Mouse (Mus musculus): ENCODE measurements around the gene Zfp78.
"Not testable (repeated sequence)": the region's sequence is repeated elsewhere in the genome, so short reads cannot be mapped to it uniquely, and the experiment has no call there.

The Zfp78 gene

GRCm38 (mm10) chr7:6363047-6363488, at the start of gene Zfp78:
Gene Zfp78 (plus strand): TSS chr7:6363280.
- DNase-seq, result peak; percentile 87

DNA sequence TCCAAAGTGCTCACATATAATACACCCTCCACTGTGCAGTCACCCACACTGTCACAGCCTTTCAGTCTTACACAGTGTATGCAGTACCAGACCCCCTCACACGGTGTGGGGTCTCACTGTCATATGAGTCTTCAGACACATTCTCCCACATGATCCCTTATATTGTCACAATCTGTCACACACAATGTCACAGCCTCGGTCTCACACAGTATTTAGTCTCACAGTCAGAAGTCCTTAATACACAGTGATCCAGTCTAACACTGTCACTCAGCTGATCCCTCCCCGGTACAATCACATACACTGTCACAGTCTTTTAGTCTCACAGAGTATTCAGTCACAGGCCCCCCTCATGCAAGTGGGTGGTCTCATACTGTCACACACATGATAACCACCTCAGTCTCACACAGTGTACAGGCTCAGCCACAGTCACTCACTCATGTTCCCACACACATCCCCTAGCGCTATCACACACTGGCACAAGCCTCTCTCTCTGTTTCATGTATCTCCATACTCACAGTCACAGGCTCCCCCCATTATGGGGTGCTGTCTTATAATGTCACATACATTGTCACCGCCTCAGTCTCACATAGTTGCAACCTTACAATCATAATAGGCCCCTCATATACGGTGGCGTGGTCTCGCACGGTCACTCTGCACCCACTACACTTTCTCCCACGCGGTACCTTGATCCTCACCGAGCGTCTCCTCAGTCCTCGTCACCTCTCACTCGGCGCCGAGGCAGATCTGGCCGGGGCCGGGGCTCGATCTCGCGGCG, 32.4 kb upstream of the Zfp78 start:
- DNase-seq, result peak; percentile 15

DNA sequence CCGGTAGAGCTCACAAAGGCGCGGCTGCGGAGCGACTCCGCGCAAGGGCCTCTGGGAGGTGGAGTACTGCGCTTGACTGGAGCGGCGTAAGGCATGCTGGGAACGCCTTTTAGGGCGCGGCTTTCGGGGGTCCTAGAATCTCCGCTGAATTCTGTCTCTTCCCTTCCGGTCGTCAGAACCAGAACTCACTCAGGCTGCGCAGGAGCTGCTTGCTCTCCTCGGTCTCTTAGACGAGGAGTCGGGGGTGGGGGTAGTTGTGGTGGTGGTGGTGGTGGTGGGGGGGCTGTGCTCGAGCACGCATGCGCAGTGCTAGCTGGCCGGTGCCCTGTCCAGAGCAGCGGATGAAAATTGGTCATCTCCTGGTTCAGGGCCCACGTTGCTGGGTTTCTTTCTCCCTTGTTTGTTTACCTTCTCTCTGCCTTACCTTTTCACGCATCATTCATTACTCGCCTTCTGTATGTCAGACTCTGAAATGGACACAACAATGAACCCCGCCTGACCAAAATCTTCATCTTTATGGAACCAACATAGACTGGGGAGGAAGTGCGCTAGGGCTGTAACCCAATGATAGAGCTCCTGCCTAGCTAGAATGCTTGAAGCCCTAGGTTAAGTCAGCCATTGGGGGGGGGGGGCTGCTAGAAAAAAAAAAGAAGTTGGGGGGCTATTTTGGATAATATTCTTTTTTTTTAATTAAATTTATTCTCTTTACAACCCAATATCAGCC, 31.7 kb upstream of the Zfp78 start, which contains the start of gene Zfp583:
TSS of gene Zfp583 (minus strand) at position 53 of the 724 bp plus-strand sequence.
- DNase-seq, result peak; percentile 89

GRCm38 (mm10) chr7:6339865-6340264, 23.2 kb upstream of the Zfp78 start:
- no peak for DNase-seq

DNA sequence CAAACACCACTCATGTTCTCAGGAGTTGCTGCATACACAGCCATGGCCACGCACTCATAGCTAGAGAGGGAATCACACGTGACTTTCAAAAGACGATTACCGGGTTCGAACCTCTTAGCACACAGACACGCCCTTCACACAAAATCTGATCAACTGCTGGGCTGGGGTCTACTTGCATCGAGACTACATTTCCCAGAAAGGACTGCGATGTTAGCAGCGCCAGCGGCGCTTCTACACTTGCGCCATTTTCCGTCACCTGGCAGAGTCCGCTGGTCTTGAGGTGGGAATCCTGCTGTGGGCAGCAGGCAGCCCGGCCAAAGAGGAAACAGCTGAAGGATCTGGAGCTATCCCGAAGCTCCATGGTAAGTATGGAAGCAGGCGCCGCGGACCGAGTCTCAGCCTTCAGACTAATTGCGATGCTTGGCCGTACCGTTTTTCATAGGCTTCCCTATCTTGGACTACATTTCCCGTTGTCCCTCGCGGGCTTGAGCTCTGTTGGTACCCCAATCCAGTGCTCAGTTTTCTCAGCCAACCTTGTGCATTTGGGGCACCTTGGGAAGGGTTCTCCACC, 19.5 kb upstream of the Zfp78 start, which contains the start of gene Gm3854:
TSS of gene Gm3854 (plus strand) at position 259 of the 571 bp plus-strand sequence.
- peak; percentile 87 for DNase-seq

DNA sequence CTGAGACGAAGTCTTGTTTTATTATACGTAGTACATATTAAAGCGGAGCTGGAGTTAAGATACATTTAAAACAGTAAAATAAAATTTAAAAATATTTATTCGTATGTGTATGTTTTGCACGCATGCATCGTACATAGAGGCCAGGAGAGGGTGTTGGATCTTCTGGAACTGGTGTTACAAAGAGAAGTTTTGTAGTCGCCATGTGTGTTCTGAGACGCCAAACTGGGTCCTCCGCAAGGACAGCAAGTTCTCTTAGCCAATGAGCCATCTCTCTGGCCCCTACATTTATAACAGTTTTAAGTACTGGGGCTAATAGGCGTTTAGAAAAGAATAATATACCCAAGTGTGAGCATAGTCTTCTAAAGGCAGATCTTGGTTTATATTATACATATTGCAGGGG, 19.0 kb upstream of the Zfp78 start:
- no peak for DNase-seq

GRCm38 (mm10) chr7:6358121-6358520, 5.0 kb upstream of the Zfp78 start:
- DNase-seq, result no peak

DNA sequence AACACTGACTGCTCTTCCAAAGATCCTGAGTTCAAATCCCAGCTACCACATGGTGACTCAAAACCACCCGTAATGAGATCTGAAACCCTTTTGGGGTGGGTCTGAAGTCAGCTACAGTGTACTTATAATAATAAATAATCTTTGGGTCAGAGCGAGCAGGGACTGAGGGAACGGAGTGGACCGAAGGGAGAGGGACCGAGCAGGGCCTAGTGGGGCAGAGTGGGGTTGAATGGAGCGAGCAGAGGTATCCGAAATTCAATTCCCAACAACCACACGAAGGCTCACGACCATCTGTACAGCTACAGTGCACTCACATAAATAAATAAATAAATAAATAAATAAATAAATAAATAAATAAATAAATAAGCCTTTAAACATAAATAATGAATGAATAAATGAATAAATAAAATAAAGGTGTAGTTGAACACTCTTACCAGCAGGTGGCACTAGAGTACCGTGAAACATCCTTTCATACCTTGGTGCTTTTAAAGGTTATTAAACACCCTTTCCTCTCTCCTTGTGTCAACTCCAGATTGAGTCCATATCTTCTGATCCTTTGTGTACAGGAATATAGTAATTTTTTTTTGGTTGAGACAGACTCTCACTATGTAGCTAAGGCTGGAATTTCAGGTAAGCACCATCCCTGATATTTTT, 4.0 kb upstream of the Zfp78 start:
- DNase-seq, result no peak

GRCm38 (mm10) chr7:6360477-6361060, 2.5 kb upstream of the Zfp78 start:
- no peak for DNase-seq

DNA sequence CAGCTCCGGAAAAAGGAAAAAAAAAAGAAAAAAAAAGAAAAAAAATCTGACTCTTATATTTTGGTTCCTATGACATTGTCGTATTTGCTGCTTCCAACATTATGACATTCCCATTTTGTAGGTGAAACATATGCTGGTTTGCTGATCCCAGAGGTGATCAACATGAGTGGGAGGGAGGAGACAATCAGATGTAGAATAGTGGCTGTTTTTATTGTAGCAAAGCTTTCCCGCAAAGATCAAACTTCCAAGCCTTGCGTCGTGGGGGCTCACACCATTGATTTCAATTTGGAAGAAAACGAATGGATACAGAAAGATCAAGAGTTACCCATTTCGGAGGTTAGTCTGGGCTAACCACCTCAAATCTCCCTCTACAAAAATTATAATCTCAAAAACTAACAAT, 1.3 kb upstream of the Zfp78 start:
- DNase-seq, result no peak

GRCm38 (mm10) chr7:6362268-6363046, 623 bp upstream of the Zfp78 start:
- DNase-seq, result peak; percentile 97

- DNase-seq, result no peak
Measured at GRCm38 (mm10) chr7:6364761-6365160, 1.7 kb downstream of the Zfp78 start.

DNA sequence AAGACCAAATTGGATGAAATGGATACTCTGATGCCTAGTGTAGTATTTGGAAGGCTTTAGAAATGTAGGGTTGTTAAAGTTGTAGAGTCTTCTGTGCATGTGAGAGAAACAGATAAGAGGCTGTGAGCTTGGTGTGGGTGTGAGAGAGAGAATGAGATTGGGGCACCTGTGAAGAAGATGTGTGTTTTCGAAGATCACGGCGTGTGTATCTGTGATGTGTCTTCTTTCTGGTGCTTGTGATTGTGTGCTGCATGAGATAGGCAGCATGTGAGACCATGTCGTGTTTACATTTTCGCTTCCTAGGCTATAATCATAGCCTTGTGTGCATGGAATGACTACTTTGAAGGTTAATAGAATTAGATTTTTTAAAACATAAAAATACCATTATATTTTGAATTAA, 4.1 kb downstream of the Zfp78 start:
- DNase-seq, result no peak

GRCm38 (mm10) chr7:6368146-6368545, 5.1 kb downstream of the Zfp78 start:
- not testable (repeated sequence) for DNase-seq

DNA sequence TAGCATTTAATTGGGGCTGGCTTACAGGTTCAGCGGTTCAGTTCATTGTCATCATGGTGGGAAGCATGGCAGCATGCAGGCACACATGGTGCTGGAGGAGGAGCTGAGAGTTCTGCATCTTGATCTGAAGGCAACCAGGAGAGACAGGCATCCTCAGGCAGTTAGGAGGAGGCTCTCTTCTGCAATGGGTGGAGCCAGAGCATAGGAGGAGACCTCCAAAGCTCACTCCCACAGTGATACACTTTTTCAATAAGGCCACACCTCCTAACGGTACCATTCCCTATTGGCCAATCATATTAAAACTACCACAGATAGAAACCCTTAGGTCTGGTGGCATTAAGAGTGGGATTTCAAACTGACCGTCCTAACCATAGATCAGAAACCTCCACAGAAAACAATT, 6.4 kb downstream of the Zfp78 start:
- DNase-seq, result no peak

- no peak for DNase-seq
Measured at GRCm38 (mm10) chr7:6372993-6373392, 9.9 kb downstream of the Zfp78 start.

DNA sequence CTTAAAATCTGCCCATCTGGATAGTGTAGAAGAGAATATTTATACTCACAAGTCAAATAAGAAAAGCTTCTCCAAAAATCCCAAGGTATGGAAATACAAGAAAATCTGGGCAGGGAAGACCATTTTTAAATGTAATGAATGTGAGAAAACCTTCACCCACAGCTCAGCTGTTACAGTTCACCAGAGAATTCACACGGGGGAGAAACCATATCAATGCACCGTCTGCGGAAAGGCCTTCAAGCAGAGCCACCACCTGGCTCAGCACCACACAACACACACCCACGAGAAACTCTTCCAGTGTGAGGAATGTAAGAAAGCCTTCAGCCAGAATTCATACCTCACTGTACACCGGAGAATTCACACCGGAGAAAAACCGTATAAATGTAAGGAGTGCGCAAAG, 15.4 kb downstream of the Zfp78 start:
- DNase-seq, result peak; percentile 58

- no peak for DNase-seq
Measured at GRCm38 (mm10) chr7:6381431-6381830, 18.4 kb downstream of the Zfp78 start.

DNA sequence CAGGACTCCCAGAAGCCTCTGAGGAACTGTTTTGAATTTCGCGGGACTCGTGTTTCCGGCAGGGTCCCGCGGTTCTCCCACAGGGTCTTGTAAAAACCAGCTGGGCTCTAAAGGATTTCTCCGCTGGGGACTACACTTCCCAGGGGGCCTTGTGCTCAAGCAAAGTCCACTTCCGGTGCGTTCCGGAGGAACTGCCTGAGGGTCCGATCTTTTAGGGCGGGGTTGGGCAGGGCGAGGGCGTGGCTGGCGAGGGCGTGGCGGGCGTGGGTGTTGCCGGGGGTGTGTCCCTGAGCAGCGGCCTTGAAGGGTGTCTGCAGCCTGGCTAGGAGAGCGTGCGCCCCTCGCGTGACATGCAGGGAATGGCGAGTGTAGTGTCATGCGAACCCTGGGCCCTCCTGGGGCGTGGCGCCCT, 20.0 kb downstream of the Zfp78 start, which contains the start of gene Zfp28:
TSS of gene Zfp28 (plus strand) at position 252 of the 412 bp plus-strand sequence.
- peak; percentile 86 for DNase-seq

DNA sequence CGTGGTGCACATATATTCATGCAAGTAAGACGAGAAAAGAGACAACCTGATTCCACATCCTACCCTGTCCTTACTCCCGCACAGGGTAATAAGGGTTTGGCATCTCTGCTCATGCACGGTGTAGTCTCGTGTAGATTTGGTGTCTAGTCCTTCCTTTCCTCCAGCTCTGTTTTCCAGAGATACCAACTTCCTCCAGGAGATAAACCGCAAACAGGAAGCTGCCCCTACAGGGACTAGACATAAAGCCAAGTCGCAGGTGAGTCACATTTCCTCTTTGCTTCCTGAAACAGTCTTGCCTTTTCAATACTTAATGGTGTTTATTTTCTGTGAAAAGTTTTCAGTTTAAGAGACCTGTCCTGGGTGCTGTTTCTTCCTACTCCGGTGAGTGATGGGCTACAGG, 20.9 kb downstream of the Zfp78 start:
- DNase-seq, result no peak

DNA sequence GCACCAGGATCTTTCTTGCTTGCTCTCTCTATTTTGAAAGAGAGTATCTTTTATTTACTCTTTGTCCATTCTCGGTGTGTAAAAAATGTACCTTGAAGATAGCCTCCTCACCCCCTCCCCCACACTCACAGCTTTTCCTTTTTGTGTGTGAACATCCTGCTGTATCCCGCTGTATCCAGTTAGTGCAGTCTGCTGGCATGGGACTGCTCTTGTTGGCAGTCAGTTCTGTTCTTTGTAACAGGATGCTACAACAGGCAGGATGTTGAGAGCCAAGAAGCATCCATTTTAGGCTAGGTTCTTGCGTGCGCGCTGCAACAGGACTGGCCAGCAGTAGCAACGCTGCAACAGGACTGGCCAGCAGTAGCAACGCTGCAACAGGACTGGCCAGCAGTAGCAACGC, 23.9 kb downstream of the Zfp78 start:
- no peak for DNase-seq

DNA sequence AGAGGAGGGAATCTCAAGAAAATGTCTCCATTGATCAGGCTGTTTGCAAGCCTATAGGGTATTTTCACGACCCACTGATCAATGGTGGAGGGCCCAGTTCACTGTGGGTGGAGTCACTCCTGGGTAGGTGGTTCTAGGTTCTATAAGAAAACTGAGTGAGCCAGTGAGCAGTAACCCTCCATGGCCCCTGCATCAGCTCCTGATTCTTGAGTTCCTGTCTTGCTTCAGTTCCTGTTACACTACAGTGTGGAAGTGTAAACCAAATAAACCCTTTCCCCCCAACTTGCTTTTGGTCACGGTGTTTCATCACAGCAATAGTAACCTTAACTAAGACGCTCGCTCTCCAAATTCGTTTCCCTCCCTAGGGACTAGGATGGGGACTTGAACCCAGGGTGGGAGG, 25.9 kb downstream of the Zfp78 start:
- no peak for DNase-seq

All from right cerebral cortex, postnatal 25 days (tissue).